Mouse (Mus musculus): ENCODE results near the gene Tpo. TPM values are rescaled to one million over a fixed set of nuclear protein-coding genes. Genes with fewer than 3 reads are reported as not detected.

Gene Tpo
- total and polyA plus RNA-seq, 3 experiments = not detected

DNA sequence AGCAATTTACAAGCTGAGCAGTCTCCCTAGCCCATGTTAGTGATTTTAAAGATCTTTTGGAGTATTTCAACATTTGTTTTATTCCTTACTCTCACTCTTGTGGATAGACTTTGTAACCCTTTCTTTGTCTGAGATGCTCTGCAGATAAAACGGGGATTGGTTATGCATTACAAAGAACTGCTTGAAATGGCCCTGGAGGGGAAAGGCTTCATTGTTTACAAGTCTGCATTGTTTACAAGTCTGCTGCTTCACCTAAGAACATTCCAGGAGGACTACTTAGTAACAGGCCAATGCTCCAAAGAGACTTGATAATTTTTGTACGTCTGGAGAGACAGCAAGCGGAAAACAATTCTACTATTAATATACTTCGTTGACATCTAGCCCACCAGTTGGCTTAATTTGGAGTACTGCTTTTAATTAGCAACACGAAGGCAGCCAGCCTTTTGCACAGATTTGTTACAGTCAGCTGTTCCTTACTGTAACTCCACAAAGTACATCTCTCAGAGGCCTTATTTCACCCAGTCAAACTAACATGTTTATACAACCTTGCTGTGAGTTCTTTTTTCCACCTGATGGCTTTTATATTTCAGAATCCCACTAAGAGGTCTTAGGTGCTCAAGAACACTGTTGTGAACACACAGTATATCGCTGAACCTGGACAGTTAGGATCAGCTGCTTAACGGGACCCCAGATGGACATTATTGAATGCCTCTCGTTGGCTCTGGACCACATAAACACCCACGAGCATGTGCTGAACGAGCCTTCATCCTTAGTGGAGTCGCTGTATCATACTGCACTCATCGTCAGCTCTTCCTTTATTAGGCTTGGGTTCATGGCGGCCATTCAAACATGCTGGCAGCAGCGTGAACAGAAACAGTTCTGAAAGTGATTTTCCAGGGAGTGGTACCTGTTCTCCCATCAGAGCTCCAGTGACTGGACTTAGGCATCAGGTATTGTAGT is 22.5 kb downstream of the Tpo start:
- Histone ChIP-seq H3K9ac (ENCODE audit: control insufficient read depth, low read depth, low read length, poor library complexity, severe bottlenecking) (no peak overlapping the region), H3K27ac (ENCODE audit: control insufficient read depth, low read depth, low read length) (no peak overlapping the region), H3K9me3 (replicated peaks; ENCODE audit: insufficient read depth, low read length) (no peaks in the 10 kb centered on the region), H3K4me1 (ENCODE audit: control insufficient read depth in 1 of 2, insufficient read depth in 2 of 2, low read length in 2 of 2) (no peaks in the 10 kb centered on the region), H3K4me3 (ENCODE audit: control insufficient read depth in 1 of 2, insufficient read depth in 1 of 2, low read depth in 2 of 2, low read length in 2 of 2) (no peak overlapping the region), H3K79me2 (ENCODE audit: control insufficient read depth, insufficient read depth, low read length, poor library complexity) (no peaks in the 10 kb centered on the region), H3K27me3 (ENCODE audit: control insufficient read depth in 1 of 2, insufficient read depth in 2 of 2, low read length in 2 of 2) (no peaks in the 10 kb centered on the region), H3K36me3 (ENCODE audit: control insufficient read depth in 1 of 2, insufficient read depth in 2 of 2, low read length in 2 of 2) (no peaks in the 10 kb centered on the region)
- TF ChIP-seq TBP (IDR thresholded peaks at IDR 0.05; ENCODE audit: low read depth, low read length) = no peak
- TF ChIP-seq SIN3A (IDR thresholded peaks at IDR 0.05; ENCODE audit: low read length) = no peak
- TF ChIP-seq JUND (IDR thresholded peaks at IDR 0.05; ENCODE audit: low read depth, low read length) = no peak
- TF ChIP-seq MAX (IDR thresholded peaks at IDR 0.05; ENCODE audit: low read length) = no peak
- no peak for TF ChIP-seq ZMIZ1 (IDR thresholded peaks at IDR 0.05; ENCODE audit: low read depth, low read length)
- TF ChIP-seq TCF12 (IDR thresholded peaks at IDR 0.05; ENCODE audit: low read depth, low read length) = no peak
- TF ChIP-seq ZC3H11A (IDR thresholded peaks at IDR 0.05; ENCODE audit: low read depth, low read length) = no peak
- TF ChIP-seq MYC (IDR thresholded peaks at IDR 0.05; ENCODE audit: low read depth, low read length) = no peak
- TF ChIP-seq RAD21 (IDR thresholded peaks at IDR 0.05; ENCODE audit: low read depth, low read length) = no peak
- TF ChIP-seq NRF1 (IDR thresholded peaks at IDR 0.05; ENCODE audit: insufficient read depth, low read depth, low read length, poor library complexity, severe bottlenecking) = no peak
- no peak for TF ChIP-seq NELFE (IDR thresholded peaks at IDR 0.05; ENCODE audit: low read depth, low read length)
- DNase-seq (ENCODE audit: low read depth, low spot score) = no peak

GRCm38 (mm10) chr12:30102891-30103565 is 29.4 kb downstream of the Tpo start:
- no peak for TF ChIP-seq SIN3A (IDR thresholded peaks at IDR 0.05; ENCODE audit: low read length)
- no peak for TF ChIP-seq USF1 (IDR thresholded peaks at IDR 0.05; ENCODE audit: low read depth, low read length)
- TF ChIP-seq POLR2AphosphoS5 (IDR thresholded peaks at IDR 0.05; ENCODE audit: borderline replicate concordance, low read depth, low read length) = no peak
- TF ChIP-seq ZC3H11A (IDR thresholded peaks at IDR 0.05; ENCODE audit: low read depth, low read length) = no peak
- TF ChIP-seq NRF1 (IDR thresholded peaks at IDR 0.05; ENCODE audit: insufficient read depth, low read depth, low read length, poor library complexity, severe bottlenecking) = no peak
- TF ChIP-seq TCF12 (IDR thresholded peaks at IDR 0.05; ENCODE audit: low read depth, low read length) = no peak
- no peak for TF ChIP-seq TAL1 (IDR thresholded peaks at IDR 0.05; ENCODE audit: low read length)
- TF ChIP-seq SMC3 (IDR thresholded peaks at IDR 0.05; ENCODE audit: low read depth, low read length) = no peak
- TF ChIP-seq CHD2 (IDR thresholded peaks at IDR 0.05; ENCODE audit: low read length) = no peak
- no peak for TF ChIP-seq CTCF (IDR thresholded peaks at IDR 0.05 in 2 of 3, conservative IDR thresholded peaks at IDR 0.05 in 1 of 3; ENCODE audit: control insufficient read depth in 1 of 3, insufficient read depth in 1 of 3, low read depth in 2 of 3, low read length in 3 of 3, poor library complexity in 1 of 3, severe bottlenecking in 1 of 3)
- TF ChIP-seq ZKSCAN1 (IDR thresholded peaks at IDR 0.05; ENCODE audit: low read depth, low read length) = no peak
- no peak for TF ChIP-seq GATA1 (IDR thresholded peaks at IDR 0.05; ENCODE audit: low read depth, low read length)
- no peak for TF ChIP-seq MAZ (IDR thresholded peaks at IDR 0.05; ENCODE audit: low read depth, low read length)
- no peak for TF ChIP-seq ELF1 (IDR thresholded peaks at IDR 0.05; ENCODE audit: low read depth, low read length)
- no peak for TF ChIP-seq MYC (IDR thresholded peaks at IDR 0.05; ENCODE audit: low read depth, low read length)
- TF ChIP-seq CHD1 (IDR thresholded peaks at IDR 0.05; ENCODE audit: low read depth, low read length) = no peak
- TF ChIP-seq POLR2AphosphoS2 (IDR thresholded peaks at IDR 0.05; ENCODE audit: low read length) = no peak
- no peak for TF ChIP-seq ETS1 (IDR thresholded peaks at IDR 0.05; ENCODE audit: low read depth, low read length)
- no peak for TF ChIP-seq NELFE (IDR thresholded peaks at IDR 0.05; ENCODE audit: low read depth, low read length)
- H3K4me3 ChIP-seq (ENCODE audit: control insufficient read depth in 1 of 2, insufficient read depth in 1 of 2, low read depth in 2 of 2, low read length in 2 of 2) = no peak overlapping the region
- H3K79me2 ChIP-seq (ENCODE audit: control insufficient read depth, insufficient read depth, low read length, poor library complexity) = no peaks in the 10 kb centered on the region
- H3K4me1 ChIP-seq (ENCODE audit: control insufficient read depth in 1 of 2, insufficient read depth in 2 of 2, low read length in 2 of 2) = no peaks in the 10 kb centered on the region
- no peaks in the 10 kb centered on the region for H3K9me3 ChIP-seq (replicated peaks; ENCODE audit: insufficient read depth, low read length)
- no peaks in the 10 kb centered on the region for H3K36me3 ChIP-seq (ENCODE audit: control insufficient read depth in 1 of 2, insufficient read depth in 2 of 2, low read length in 2 of 2)
- no peak overlapping the region for H3K27ac ChIP-seq (ENCODE audit: control insufficient read depth, low read depth, low read length)
- no peaks in the 10 kb centered on the region for H3K27me3 ChIP-seq (ENCODE audit: control insufficient read depth in 1 of 2, insufficient read depth in 2 of 2, low read length in 2 of 2)
- DNase-seq (ENCODE audit: low read depth, low spot score) = no peak
- H3K9ac ChIP-seq (ENCODE audit: control insufficient read depth, low read depth, low read length, poor library complexity, severe bottlenecking) = no peak overlapping the region
